Mouse (Mus musculus) layer of hippocampus, postnatal 14 days (tissue): ENCODE measurements around the gene Brms1. TPM values are rescaled to one million over a fixed set of nuclear protein-coding genes. Genes with fewer than 3 reads are reported as not detected.
"Not testable (repeated sequence)": the region's sequence is repeated elsewhere in the genome, so short reads cannot be mapped to it uniquely, and the experiment has no call there.

Experiments
- DNase-seq, 2 experiments: peaks; one replicate each; pipeline ENCODE4 v3.0.0; 2021 to 2022; ENCODE audit warnings: low spot score in 2 of 2, mixed read lengths in 1 of 2
- long read RNA-seq, 2 experiments: library from polyadenylated mRNA; stranded (forward); transcript quantifications; one replicate each; pipeline ENCODE4 v2.0.0; 2021
- total RNA-seq, 2 experiments: library from RNA; stranded (reverse); gene quantifications; 2 replicates each; pipeline ENCODE4 v1.2.3; 2021

The Brms1 gene
- 10 to 100 TPM; 10.8 to 12.9 TPM for total RNA-seq
- long read RNA-seq, experiment 1, transcript Brms1-201 (10 exons, 1,388 nt) = major isoform, 12 of 22 reads
- long read RNA-seq, experiment 1, partial matches to known transcripts = 1 of 22 reads
- long read RNA-seq, experiment 1, other reads (novel, unspliced or antisense) = 9 of 22 reads
- long read RNA-seq, experiment 2, transcript Brms1-201 (10 exons, 1,388 nt) = major isoform, 16 of 26 reads
- long read RNA-seq, experiment 2, partial matches to known transcripts = 4 of 26 reads
- long read RNA-seq, experiment 2, other reads (novel, unspliced or antisense) = 6 of 26 reads

- peak; percentile 91 to 92 for DNase-seq
These were observed at the start of gene Brms1 for GRCm38 (mm10) chr19:5040862-5041523. Brms1 (plus strand) TSS chr19:5041354.

DNA sequence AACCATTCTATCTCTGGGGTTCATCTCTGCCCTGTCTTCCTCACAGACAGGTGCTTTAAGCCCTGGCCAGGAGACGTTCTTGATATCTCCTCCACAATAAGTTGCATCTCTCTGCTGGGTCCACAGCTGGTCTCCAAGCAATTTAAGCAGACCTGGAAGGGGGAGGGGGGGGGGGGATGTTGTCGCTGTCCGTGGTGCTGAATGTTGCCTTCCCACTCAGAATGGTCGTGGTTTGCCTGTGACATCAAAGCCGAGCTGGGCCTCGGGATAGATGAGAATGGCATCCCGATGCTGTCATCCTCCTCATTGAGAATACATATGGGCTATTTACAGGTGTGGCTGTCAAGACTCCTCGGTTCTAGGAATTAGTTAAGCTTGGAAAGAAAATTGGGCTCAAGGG is 48.8 kb upstream of the Brms1 start:
- DNase-seq = no peak

- peak; percentile 44 to 66 for DNase-seq
These were observed 48.2 kb upstream of the Brms1 start for GRCm38 (mm10) chr19:4992904-4993303.

DNA sequence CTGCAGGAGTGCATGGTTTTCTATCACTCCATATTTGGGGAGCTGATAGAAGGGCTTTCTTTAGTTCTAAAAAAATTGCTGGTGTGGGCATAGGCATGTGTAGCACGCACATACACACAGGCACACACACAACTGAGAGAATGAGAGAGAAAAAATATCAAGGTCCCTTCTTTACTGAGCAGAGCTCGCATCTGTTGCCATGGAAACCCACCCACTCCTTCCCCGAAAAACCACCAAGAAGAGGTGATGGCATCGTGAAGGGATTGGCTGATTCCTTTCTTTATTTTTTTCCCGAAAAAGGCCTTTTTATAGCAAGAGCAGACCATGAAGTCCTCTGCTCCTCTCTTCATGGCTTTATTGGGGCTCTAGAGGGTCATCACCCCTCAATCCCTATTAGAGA is 47.1 kb upstream of the Brms1 start:
- DNase-seq = peak; percentile 39 to 76

GRCm38 (mm10) chr19:4999445-5000140 is 41.6 kb upstream of the Brms1 start:
- no peak for DNase-seq

GRCm38 (mm10) chr19:5001666-5002406 is 39.3 kb upstream of the Brms1 start:
- peak; percentile 89 to 94 for DNase-seq

DNA sequence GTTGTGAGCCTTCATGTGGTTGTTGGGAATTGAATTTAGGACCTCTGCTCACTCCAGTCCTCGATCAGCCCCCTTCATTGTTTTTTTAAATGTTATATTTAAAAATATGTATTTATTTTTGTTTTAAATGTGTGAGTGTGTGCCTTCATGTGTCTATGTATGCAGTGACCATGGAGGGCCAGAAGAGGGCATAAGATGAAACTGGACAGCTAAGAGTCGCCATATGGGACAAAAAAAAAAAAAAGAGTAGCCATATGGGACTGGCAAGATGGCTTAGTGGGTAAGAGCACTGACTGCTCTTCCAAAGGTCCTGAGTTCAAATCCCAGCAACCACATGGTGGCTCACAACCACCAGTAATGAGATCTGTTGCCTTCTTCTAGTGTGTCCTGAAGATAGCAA is 37.5 kb upstream of the Brms1 start:
- DNase-seq = not testable (repeated sequence)

GRCm38 (mm10) chr19:5004925-5005324 is 36.2 kb upstream of the Brms1 start:
- DNase-seq = no peak

GRCm38 (mm10) chr19:5013138-5013537 is 28.0 kb upstream of the Brms1 start:
- no peak for DNase-seq

- DNase-seq = peak in 1 of 2 experiments; percentile 38
These were observed 26.2 kb upstream of the Brms1 start for GRCm38 (mm10) chr19:5014961-5015398.

- no peak for DNase-seq
These were observed 24.9 kb upstream of the Brms1 start for GRCm38 (mm10) chr19:5016221-5016742.

GRCm38 (mm10) chr19:5016782-5017181 is 24.4 kb upstream of the Brms1 start:
- peak; percentile 29 to 43 for DNase-seq

- no peak for DNase-seq
These were observed 23.5 kb upstream of the Brms1 start for GRCm38 (mm10) chr19:5017611-5018010.

- no peak for DNase-seq
These were observed 23.0 kb upstream of the Brms1 start for GRCm38 (mm10) chr19:5018191-5018590.

DNA sequence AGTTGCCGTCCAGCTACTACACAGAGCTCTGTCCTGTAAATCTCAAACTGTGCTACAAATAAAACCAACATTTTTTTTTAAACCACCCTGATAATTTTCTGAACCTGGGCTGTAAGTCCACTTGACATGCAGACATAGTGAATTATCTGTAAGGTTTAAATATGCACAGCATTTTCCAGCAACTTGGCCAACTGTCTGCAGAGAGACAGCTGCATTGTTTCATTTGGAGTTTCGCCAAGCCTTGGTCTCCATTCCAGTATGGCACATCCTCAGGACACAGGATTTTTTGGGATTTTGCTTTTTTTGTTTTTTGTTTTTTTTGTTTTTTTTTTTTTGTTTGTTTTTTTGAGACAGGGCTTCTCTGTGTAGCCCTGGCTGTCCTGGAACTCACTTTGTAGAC is 19.7 kb upstream of the Brms1 start:
- DNase-seq = no peak

DNA sequence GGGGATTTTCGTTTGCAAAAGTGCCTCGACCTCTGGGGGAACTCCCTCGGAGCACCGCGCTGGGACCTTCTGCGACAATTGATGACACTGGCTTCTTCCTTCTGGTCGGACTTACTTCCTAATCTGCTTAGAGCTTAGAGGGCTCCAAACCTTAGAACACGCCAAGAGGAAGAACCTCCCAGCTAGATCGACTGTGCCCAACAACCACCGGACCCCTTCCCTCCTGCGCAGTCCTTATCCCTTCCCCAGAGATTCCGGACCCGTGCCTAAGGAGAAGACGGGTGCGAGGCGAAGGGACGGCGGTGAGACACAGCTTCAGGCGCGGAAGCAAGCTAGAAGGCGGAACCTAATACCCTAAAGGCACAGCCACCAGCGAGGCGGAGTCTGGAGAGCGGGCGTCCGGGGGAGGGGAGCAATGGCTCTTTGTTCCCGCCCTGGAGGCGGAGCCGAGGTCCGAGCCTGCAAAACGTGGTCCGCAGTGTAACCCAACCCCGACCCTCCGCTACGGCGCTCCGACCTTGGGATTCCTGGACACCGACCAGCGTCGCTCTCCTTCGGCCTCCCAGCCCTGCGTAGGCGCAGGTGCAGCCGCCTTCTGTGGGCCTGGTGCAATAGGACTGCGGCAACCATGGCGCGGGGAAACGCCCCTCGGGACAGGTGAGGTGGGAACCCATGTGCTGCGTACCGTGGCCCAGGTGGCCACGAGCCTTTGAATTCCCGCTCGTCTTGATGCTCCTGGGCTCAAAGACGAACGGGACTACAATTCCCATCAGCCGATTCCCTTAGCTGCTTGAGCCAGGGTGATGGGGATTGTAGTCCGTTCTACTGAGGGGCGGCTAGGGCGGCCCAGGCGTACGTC is 17.3 kb upstream of the Brms1 start, which contains the start of gene Slc29a2:
Slc29a2 (plus strand) TSS at position 240 of the 859 bp plus-strand sequence.
- DNase-seq = peak; percentile 85 to 90

DNA sequence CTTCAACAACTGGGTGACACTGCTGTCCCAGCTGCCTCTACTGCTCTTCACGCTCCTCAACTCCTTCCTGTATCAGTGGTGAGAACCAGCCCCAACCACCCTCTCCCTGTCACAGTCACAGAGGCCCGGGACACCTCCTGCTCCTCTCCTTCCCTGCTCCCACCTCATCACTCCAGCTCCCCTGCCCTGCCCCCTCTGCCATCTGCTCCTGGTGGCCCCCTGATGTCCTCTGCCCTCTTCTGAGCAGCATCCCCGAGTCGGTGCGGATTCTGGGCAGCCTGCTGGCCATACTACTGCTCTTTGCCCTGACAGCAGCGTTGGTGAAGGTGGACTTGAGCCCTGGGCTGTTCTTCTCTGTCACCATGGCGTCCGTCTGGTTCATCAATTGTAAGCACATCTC is 15.0 kb upstream of the Brms1 start:
- no peak for DNase-seq

DNA sequence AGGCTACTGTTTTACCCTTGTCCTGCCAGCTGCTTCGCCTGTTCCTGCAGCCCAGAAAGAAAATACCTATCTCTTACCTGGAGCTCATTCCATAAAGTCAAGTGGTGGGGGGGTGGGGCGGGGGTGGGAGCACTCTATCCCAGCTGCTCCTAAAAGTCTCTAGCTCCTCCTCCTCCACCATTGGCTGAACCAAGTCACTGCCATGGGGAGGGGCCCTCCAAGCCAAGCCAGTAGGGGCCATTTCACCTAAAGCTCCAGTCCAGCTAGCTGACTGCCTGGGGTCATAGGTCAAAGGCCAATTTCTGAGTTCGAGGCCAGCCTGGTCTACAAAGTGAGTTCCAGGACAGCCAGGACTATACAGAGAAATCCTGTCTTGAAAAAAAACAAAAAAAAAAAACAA is 8.5 kb upstream of the Brms1 start:
- no peak for DNase-seq

DNA sequence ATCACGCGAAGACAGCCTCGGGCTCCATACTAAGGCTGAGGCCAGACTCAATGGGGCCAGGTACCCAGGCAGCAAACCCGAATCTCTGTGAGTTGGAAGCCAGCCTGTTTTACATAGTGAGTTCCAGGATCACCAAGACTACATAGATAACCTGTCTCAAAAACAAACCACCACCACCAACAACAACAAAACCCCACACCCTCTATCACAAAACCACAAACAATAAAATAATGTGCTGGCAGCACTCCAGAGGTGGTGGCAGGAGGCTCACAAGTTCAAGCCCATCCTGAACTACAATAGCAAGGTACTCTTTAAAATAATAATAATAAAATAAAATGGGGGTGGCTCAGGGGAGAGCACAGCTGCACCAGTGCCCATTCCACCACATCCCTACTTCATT is 4.6 kb upstream of the Brms1 start:
- no peak for DNase-seq
